Mouse (Mus musculus): ENCODE results near the gene Cdc14b. TPM values are rescaled to one million over a fixed set of nuclear protein-coding genes. Genes with fewer than 3 reads are reported as not detected.

The Cdc14b gene
- total and polyA plus RNA-seq, 2 experiments = 7.6 to 31.7 TPM

DNA sequence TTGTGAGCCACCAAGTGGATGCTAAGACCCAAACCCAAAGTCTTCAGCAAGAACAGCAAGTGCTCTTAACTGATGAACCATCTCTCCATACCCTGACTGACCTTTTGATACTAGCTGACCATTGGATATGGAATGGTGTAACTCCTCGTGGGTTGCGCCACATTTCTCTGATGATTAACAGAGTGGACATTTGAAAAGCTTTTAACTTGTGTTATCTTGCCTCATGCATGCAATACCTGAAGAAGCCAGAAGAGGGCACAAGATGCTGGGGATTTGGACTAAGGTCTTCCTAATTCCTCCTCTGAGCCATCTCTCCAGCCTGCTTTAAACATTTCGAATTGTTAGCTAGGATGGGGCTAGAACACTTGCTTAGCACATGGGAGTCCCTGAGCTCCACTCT lies 94.2 kb downstream of the Cdc14b start:
- TF ChIP-seq CTCF (IDR thresholded peaks at IDR 0.05; ENCODE audit: low read depth, low read length) (peak; percentile 33; the same call in 1 of the 2 replicates), POLR2A (IDR thresholded peaks at IDR 0.05; ENCODE audit: extremely low read depth, insufficient read depth, low read length) (no peak)
- Histone ChIP-seq H3K4me3 (ENCODE audit: insufficient read depth, low read depth, low read length) (no peak overlapping the region), H3K4me1 (ENCODE audit: control insufficient read depth, insufficient read depth, low read length) (peaks cover 40% of the 10 kb centered on the region), H3K9ac (ENCODE audit: low read depth, low read length) (no peak overlapping the region), H3K27me3 (ENCODE audit: control insufficient read depth, insufficient read depth, low read length) (no peaks in the 10 kb centered on the region), H3K79me2 (ENCODE audit: control insufficient read depth, insufficient read depth, low read length) (no peaks in the 10 kb centered on the region), H3K36me3 (ENCODE audit: control insufficient read depth, insufficient read depth, low read length) (peaks cover 18% of the 10 kb centered on the region), H3K27ac (replicated peaks; ENCODE audit: insufficient read depth, low read depth, low read length) (peak overlapping the region; percentile 91)
- peak; percentile 99 for DNase-seq (ENCODE audit: extremely low read depth, low read depth, low spot score)
- WGBS = 20% methylated on average over 3 of the region's 3 CpGs

DNA sequence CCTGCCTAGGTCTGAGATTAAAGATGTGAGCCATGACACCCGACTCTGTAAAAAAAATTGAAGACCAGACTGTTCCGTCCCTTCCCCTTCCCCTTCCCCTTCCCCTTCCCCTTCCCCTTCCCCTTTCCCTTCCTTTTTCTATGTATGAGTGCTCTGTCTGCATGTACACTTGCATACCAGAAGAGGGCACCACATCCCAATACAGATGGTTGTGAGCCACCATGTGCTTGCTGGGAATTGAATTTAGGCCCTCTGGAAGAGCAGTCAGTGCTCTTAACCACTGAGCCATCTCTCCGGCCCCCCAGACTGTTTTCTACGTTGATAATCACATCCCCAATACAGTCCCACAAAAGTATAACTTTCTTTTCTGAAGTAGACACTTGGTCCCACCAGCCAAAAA lies 94.8 kb downstream of the Cdc14b start:
- no peak overlapping the region for H3K4me3 ChIP-seq (ENCODE audit: insufficient read depth, low read depth, low read length)
- H3K79me2 ChIP-seq (ENCODE audit: control insufficient read depth, insufficient read depth, low read length) = no peaks in the 10 kb centered on the region
- 75% methylated on average over 4 of the region's 4 CpGs for WGBS
- H3K27ac ChIP-seq (replicated peaks; ENCODE audit: insufficient read depth, low read depth, low read length) = peak overlapping the region; percentile 94
- no peak for DNase-seq (ENCODE audit: extremely low read depth, low read depth, low spot score)
- H3K9ac ChIP-seq (ENCODE audit: low read depth, low read length) = no peak overlapping the region
- H3K36me3 ChIP-seq (ENCODE audit: control insufficient read depth, insufficient read depth, low read length) = peaks cover 16% of the 10 kb centered on the region
- TF ChIP-seq POLR2A (IDR thresholded peaks at IDR 0.05; ENCODE audit: extremely low read depth, insufficient read depth, low read length) (no peak), CTCF (IDR thresholded peaks at IDR 0.05; ENCODE audit: low read depth, low read length) (no peak)
- peaks cover 40% of the 10 kb centered on the region for H3K4me1 ChIP-seq (ENCODE audit: control insufficient read depth, insufficient read depth, low read length)
- no peaks in the 10 kb centered on the region for H3K27me3 ChIP-seq (ENCODE audit: control insufficient read depth, insufficient read depth, low read length)

DNA sequence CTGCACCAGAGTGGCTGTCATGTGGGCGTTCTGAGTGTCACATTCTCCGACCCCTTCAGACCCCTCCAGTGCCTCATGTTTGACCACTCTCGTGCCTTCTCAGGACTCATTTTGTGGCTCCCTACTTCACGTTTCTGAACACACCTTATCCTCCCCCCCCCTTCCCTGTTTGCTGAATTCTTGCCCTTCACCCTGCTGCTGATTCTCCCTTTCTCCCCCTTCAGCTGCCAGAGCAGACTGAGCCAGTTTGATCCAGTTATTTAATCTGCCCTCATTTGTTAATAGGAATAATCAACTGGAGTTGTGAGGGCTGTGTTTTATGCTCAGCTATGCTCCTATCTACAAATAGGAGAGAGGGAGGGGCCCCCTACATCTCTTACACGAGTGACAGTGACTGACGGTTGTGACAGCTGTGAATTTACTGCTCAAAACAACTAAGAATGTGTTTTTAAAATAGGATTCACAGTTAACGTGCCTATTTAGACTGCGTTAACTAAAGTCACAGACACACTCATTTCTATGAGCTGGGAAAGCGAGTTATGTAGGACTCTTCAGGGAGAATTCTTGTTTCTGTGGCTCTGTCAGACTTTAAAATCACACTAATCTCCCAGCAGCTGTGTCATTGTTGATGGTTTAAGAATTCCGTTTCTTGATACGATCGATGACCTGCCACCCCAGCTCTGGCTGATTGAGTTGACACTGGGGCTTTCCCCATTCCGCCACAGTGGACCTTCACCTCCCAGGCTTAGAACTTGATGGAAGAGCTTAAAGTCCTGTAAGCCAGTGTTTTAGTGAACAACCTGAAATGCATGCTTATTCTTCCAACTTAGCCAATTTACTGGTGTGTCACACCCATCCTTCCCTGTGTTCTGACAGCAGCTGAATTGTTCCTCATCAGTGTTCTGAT lies 96.1 kb downstream of the Cdc14b start:
- H3K4me3 ChIP-seq (ENCODE audit: insufficient read depth, low read depth, low read length) = no peak overlapping the region
- H3K36me3 ChIP-seq (ENCODE audit: control insufficient read depth, insufficient read depth, low read length) = peaks cover 19% of the 10 kb centered on the region; the same call in 1 of the 2 replicates
- peak overlapping the region; percentile 65 for H3K9ac ChIP-seq (ENCODE audit: low read depth, low read length)
- DNase-seq (ENCODE audit: extremely low read depth, low read depth, low spot score) = peak; percentile 96
- WGBS = 28% methylated on average over 13 of the region's 13 CpGs
- no peak for TF ChIP-seq POLR2A (IDR thresholded peaks at IDR 0.05; ENCODE audit: extremely low read depth, insufficient read depth, low read length)
- TF ChIP-seq CTCF (IDR thresholded peaks at IDR 0.05; ENCODE audit: low read depth, low read length) = no peak
- H3K79me2 ChIP-seq (ENCODE audit: control insufficient read depth, insufficient read depth, low read length) = no peaks in the 10 kb centered on the region
- H3K27ac ChIP-seq (replicated peaks; ENCODE audit: insufficient read depth, low read depth, low read length) = peak overlapping the region; percentile 94
- no peaks in the 10 kb centered on the region for H3K27me3 ChIP-seq (ENCODE audit: control insufficient read depth, insufficient read depth, low read length)
- H3K4me1 ChIP-seq (ENCODE audit: control insufficient read depth, insufficient read depth, low read length) = peaks cover 34% of the 10 kb centered on the region

DNA sequence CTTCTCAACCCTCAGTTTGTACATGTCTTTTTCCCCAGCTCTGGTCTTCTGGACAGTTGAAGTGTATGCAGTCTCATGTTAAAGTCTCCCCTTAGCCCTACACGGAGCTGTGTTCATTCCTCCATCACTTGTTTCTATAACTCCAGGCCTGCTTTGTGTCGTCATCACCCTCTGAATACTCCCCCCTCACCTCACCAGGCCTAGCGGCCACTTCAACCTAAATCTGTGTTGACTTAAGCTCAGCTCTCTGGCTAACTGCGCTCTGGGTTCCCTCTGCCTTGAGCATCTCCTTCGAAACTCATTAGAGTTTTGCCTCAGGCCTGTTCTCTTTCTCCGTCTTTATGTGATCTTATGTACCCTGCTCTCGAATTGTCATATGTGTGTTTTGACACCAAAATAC lies 97.1 kb downstream of the Cdc14b start:
- H3K79me2 ChIP-seq (ENCODE audit: control insufficient read depth, insufficient read depth, low read length) = no peaks in the 10 kb centered on the region
- peaks cover 31% of the 10 kb centered on the region for H3K4me1 ChIP-seq (ENCODE audit: control insufficient read depth, insufficient read depth, low read length)
- TF ChIP-seq POLR2A (IDR thresholded peaks at IDR 0.05; ENCODE audit: extremely low read depth, insufficient read depth, low read length) (no peak), CTCF (IDR thresholded peaks at IDR 0.05; ENCODE audit: low read depth, low read length) (no peak)
- H3K4me3 ChIP-seq (ENCODE audit: insufficient read depth, low read depth, low read length) = no peak overlapping the region
- H3K36me3 ChIP-seq (ENCODE audit: control insufficient read depth, insufficient read depth, low read length) = peaks cover 21% of the 10 kb centered on the region; the same call in 1 of the 2 replicates
- no peak for DNase-seq (ENCODE audit: extremely low read depth, low read depth, low spot score)
- peak overlapping the region; percentile 90 for H3K27ac ChIP-seq (replicated peaks; ENCODE audit: insufficient read depth, low read depth, low read length)
- H3K27me3 ChIP-seq (ENCODE audit: control insufficient read depth, insufficient read depth, low read length) = no peaks in the 10 kb centered on the region
- WGBS = 77% methylated on average over 7 of the region's 7 CpGs
- no peak overlapping the region for H3K9ac ChIP-seq (ENCODE audit: low read depth, low read length)

DNA sequence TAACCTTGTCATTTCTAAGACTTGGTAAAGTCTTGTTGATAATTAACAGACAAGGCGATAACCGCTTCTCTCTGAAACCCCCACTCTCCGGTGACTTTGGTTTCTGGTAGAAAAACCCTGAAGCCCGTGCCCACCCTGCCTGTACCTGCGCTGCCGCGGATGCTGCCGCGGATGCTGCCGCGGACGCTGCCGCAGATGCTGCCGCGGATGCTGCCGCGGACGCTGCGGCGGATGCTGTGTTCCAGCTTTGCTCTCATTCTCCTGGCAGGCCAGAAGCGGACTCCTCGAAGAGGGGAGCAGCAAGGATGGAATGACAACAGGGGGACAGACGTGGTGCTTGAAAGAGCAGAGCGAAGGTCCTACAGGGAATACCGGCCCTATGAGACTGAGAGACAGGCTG lies 105.3 kb downstream of the Cdc14b start:
- WGBS = 99% methylated on average over 25 of the region's 25 CpGs
- Histone ChIP-seq H3K9ac (ENCODE audit: low read depth, low read length) (no peak overlapping the region), H3K27me3 (ENCODE audit: control insufficient read depth, insufficient read depth, low read length) (no peaks in the 10 kb centered on the region), H3K4me1 (ENCODE audit: control insufficient read depth, insufficient read depth, low read length) (no peaks in the 10 kb centered on the region), H3K4me3 (ENCODE audit: insufficient read depth, low read depth, low read length) (no peak overlapping the region), H3K79me2 (ENCODE audit: control insufficient read depth, insufficient read depth, low read length) (peaks cover 6% of the 10 kb centered on the region; the same call in 1 of the 2 replicates), H3K27ac (replicated peaks; ENCODE audit: insufficient read depth, low read depth, low read length) (no peak overlapping the region), H3K36me3 (ENCODE audit: control insufficient read depth, insufficient read depth, low read length) (peaks cover 20% of the 10 kb centered on the region)
- DNase-seq (ENCODE audit: extremely low read depth, low read depth, low spot score) = no peak
- TF ChIP-seq CTCF (IDR thresholded peaks at IDR 0.05; ENCODE audit: low read depth, low read length) (no peak), POLR2A (IDR thresholded peaks at IDR 0.05; ENCODE audit: extremely low read depth, insufficient read depth, low read length) (no peak)

All from liver, adult 2 months (tissue).